Mouse (Mus musculus): ENCODE measurements around the gene Tmem200b. TPM values are rescaled to one million over a fixed set of nuclear protein-coding genes. Genes with fewer than 3 reads are reported as not detected.

Gene Tmem200b
- polyA plus RNA-seq, 1 experiment = 2.3 TPM

GRCm38 (mm10) chr4:131970244-131970853 lies 48.8 kb downstream of the Tmem200b start:
- no peaks in the 10 kb centered on the region for H3K79me3 ChIP-seq (ENCODE audit: low read depth)
- H3K27me3 ChIP-seq (ENCODE audit: control insufficient read depth, insufficient read depth, insufficient read length) = no peaks in the 10 kb centered on the region
- no peak for TF ChIP-seq MYOD1 (IDR thresholded peaks at IDR 0.05; ENCODE audit: control insufficient read depth, insufficient read length, low read depth)
- TF ChIP-seq CTCF (IDR thresholded peaks at IDR 0.05; ENCODE audit: control insufficient read depth, insufficient read depth, insufficient read length) = no peak
- TF ChIP-seq FOSL1 (IDR thresholded peaks at IDR 0.05; ENCODE audit: insufficient read depth, low read length, poor library complexity, severe bottlenecking) = no peak
- no peak for TF ChIP-seq MAX (IDR thresholded peaks at IDR 0.05)
- no peak for TF ChIP-seq CEBPB (IDR thresholded peaks at IDR 0.05; ENCODE audit: low read depth)
- no peak for TF ChIP-seq USF1 (IDR thresholded peaks at IDR 0.05; ENCODE audit: low read depth)
- TF ChIP-seq MYOG (IDR thresholded peaks at IDR 0.05; ENCODE audit: control insufficient read depth, extremely low read depth, insufficient read length) = no peak
- H3K4me3 ChIP-seq (ENCODE audit: insufficient read depth, poor library complexity, severe bottlenecking) = no peak overlapping the region
- H3K36me3 ChIP-seq (ENCODE audit: control insufficient read depth, insufficient read depth) = peaks cover 15% of the 10 kb centered on the region
- H3ac ChIP-seq (ENCODE audit: control insufficient read depth, insufficient read length, low read depth) = no peak overlapping the region
- H3K79me2 ChIP-seq (ENCODE audit: control insufficient read depth, insufficient read depth) = no peaks in the 10 kb centered on the region

Other genes with a start within 250 kb of the Tmem200b start
- gene Ptpru, start 83.5 kb upstream of the Tmem200b start, polyA plus RNA-seq (2012; fragmentation: generic; extraction: Trizol) = 0.07 TPM
- gene Mecr, start 78.3 kb upstream of the Tmem200b start, polyA plus RNA-seq (2012; fragmentation: generic; extraction: Trizol) = 49.4 TPM
- 55.4 TPM for gene Srsf4, start 48.2 kb upstream of the Tmem200b start, polyA plus RNA-seq (2012; fragmentation: generic; extraction: Trizol)
- not detected for gene Gm10300, start 152.9 kb downstream of the Tmem200b start, polyA plus RNA-seq (2012; fragmentation: generic; extraction: Trizol)
- gene Epb41, start 153.6 kb downstream of the Tmem200b start, polyA plus RNA-seq (2012; fragmentation: generic; extraction: Trizol) = 7.1 TPM
- gene Oprd1, start 222.7 kb downstream of the Tmem200b start, polyA plus RNA-seq (2012; fragmentation: generic; extraction: Trizol) = 0.09 TPM